Mouse (Mus musculus): ENCODE results near the gene D630023F18Rik. TPM values are rescaled to one million over a fixed set of nuclear protein-coding genes. Genes with fewer than 3 reads are reported as not detected.

The D630023F18Rik gene
- under 1 TPM; 0.24 to 0.36 TPM for total RNA-seq (2021)
- long read RNA-seq, experiment 1, result 0 reads
- long read RNA-seq, experiment 2, partial matches to known transcripts, result 0 of 2 reads
- long read RNA-seq, experiment 2, other reads (novel, unspliced or antisense), result 2 of 2 reads

DNA sequence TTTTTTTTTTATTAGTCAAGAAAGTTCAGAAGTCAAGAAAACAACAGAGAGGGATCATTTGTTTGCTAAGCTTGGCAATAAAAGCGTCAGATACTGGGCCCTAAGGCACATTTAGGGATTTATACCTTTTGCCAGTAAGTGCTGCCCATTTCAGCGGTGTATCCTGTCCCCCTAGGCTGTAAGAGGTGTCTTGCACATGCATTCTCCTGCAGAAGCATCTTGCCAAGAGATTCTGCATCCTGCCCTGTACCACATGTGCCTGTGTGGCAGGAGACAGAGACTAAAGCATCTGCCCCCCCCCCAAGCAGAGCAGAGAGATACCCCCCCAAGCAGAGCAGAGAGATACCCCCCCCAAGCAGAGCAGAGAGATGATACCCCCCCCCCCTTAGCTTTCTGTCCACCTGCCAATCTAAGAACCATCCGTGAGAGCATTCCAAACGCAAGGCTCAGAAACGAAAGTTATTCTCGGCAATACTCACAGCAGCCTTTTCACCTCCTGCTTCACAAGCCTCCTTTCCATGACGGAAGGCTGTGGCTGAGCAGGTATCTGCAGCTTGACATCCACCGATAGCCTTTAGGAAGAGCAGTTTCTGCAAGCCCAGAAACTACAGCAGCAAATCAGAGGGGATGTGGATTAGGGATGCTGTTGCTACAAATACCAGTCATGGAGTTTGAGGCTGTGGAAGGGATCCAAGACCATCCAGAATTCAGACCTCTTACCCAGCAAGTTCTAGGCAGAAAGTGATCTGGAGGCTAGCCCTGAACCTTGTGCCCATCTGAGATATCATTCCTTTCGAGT lies at the start of gene D630023F18Rik:
Gene D630023F18Rik (minus strand): TSS at position 641 of the 799 bp plus-strand sequence.
- DNase-seq, result no peak

DNA sequence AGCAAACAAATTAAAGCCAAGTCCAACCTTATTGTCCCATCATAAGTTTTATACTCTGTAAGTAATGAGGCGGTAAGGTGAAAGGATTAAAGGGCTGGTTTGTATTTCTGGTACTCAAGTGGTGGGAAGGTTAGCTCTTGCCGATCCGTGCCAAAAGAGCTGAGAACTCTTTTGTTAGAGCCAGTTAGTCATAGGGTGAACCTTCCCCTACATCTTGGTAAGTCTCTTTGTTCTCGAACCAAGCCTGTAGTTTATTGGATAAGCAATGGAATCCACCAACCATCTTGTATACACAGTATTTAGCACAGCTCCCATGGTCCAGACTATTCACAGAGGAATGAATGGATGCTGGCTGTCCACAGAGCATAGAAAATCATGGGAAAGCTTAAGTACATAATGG lies 48.6 kb upstream of the D630023F18Rik start:
- no peak for DNase-seq

DNA sequence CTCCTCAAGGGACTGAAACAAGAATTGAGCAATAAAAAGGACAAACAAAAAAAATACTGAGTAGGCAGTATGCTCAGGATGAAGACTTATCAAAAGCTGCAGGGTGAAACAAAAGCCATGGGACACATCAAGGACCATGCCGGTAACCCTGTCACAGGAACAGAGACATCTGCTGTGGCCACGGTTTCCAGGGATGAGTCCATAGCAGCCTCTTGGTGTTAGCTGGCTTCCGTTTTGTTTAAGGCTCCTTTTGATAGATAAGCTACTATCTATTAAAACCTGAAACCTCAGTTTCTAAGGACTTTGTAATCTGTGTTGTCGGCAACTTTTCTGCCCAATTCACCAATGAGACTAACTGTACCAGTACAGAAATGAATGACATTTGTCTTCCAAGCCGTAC lies 46.9 kb upstream of the D630023F18Rik start:
- no peak for DNase-seq

DNA sequence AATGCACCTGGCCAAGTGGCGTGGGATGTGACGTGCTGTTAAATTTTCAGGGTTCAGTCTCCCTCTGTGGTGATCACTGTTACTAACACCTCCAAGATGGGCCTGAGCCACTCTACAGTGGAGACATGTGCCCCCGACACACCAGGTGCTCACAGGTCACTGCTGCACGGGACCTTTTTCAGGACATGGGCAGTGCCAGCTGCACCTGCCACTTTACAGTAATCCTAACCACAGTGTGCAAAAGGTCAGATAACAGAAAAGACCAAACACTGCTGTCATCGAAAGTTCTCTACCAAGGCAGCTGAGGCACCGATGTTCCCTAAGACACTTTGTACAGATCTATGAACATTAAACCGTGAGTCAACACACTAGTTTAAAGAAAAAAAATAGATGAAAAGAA lies 46.5 kb upstream of the D630023F18Rik start:
- DNase-seq, result no peak

DNA sequence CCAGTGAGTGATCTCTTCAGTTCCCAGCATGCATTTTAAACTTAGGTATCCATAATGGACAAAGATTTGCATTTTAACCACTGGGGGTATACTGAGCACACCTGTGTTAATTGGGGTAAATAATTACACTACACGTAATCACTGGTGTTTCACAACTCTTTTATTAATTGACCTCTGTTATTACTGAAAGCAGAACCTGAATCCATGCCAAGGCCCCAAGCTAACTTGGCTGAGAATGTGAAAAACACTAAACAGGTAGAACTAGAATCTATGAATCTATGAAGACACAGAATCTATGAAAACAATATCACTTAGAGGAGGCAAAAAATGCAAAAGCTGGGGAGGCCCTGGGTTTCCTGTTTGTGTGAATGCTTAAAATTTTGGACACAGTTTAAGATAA lies 44.5 kb upstream of the D630023F18Rik start:
- no peak for DNase-seq

DNA sequence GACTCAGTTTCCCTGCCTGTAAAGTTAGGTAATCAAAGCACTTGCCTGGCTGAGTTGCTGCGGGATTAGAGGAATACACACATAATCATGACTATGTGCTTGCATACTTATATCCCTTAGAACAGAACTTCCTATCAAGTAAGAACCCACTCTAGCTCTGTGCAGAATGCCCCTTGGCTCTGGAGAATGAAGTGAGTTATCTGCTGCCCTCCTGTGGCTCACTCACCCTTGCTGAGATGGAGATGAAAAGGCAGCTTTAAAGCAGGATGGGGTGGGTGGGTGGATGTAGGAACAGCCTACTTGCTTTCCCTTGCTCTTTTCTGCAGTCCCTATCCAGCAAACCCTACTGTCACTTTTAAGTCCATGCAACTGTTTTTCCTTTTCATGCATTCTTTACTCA lies 39.2 kb upstream of the D630023F18Rik start:
- no peak for DNase-seq

DNA sequence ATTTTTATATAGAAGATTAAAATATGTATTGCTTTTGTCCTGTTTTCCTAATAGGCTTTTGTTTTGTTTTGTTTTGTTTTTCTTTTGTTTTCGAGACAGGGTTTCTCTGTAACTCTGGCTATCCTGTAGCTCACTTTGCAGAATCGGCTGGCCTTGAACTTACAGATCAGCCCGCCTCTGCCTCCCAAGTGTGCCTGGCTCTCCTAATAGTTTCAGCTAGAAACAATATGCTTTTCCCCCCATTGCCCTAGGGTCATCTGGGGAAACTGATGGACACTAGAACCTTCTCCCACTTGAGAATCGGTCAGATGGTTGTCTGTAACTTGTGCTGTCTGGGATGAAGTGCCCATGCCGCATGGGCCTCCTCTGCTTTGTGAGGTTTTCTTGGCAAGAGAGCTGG lies 33.1 kb upstream of the D630023F18Rik start:
- DNase-seq, result no peak

DNA sequence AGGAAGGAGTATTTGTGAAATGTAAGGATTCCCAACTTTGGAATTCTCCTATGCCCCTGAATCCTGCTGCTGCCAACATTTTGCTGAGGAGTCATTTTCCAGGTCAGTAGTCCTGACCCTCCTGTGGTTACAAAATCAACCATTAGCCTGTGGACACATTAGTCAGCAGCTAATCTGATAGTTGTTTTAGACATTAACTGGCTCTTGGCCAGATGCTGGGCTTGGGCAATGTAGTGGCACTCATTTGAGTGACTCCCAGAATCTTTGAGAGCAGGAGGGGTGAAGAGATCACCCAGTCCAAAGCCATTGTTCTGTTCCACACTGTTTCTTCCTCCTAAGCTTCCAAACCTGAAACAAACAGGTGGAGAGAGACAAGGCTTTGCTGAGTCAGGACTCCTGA lies 31.8 kb upstream of the D630023F18Rik start:
- peak; percentile 81 for DNase-seq

DNA sequence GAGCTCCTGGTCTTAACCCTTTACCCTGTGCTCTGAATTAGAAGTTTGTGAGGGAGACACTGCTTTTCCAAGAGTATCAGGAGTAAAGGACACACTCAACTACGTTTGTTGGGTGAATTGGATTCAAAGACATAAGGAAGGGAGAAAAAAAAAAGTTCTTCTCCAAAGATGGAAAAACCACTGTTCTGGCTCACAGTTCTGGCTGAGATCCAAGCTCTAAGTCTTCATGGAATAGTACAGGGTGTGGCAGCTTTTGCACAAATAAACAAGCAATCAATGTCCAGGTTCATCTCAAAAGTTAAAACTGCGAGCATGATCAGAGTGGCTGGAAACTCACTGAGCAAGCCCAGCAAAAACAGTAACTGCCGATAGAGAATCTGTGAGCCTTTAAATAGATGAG lies 25.0 kb upstream of the D630023F18Rik start:
- DNase-seq, result no peak

DNA sequence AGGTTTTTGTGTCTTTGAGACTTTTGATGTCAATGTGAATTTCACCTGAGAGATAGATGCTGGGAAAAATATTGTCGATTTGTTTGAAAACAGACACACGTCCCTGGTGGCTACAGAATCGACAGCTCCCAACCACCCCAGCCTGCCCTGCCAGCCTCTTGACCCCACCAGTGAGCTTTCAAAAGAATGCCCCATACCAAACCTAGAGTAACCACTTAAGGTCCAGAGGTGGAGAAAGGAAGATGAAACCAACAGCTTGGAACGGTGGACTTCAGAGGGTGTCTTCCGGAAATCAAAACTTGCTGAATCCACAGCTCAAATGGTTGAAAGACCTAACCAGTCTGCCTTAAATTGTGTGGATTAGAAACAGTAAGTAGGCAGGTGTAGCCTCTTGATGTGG lies 24.3 kb upstream of the D630023F18Rik start:
- no peak for DNase-seq

DNA sequence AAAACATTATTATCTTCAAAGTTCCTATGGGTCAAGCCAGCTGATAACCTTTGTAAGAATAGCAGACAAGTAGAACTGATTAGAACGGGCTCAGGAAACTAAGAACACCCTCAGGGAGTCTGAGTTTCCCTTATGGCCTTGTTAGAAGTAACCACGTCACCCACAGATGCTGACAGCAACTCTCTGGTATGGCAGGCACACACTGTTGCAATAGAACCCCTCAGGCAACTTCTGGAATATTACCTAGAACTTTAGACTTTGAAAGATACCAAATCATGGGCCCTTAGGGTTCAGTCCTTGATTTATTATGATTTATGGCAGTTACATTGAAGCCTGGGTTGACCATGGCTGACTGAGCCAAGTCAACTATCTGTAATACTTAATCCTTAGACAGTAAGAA lies 23.6 kb upstream of the D630023F18Rik start:
- no peak for DNase-seq

DNA sequence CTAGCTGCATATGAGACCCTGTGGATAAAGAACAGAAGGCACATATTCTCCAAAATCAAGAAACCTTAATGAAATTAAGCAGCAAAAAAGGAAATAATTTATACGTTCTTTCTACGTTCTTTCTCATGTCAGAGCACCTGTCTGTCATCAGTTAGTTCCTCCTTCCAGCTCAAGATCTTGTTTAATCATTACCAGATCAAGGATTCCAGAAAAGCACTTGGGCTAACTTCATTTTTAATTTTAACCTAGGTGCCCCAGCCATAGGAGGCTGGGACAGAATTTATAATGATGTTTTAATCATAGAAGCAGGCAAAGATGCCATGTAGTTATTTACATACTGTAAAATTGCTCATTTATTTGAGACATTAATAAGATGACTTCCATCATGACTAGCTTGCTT lies 21.8 kb upstream of the D630023F18Rik start:
- DNase-seq, result no peak

DNA sequence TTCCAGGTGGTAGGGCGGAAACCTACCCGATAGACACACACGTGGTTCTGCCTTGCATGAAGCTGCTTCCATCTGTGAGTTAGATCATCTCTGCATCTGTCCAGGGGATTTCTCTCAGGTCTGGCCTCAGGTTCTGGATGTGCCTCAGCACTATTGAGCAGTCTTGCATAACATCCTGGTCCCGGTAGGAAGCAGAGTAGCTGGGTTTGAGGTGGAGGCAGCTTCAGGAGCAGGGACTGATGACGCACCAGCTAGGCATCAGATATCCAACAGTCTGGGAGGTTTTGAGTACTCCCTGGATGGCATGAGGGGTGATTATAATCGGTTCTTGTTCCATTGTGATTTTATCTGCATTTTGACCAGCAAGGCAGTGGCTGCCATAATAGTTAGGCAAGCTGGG lies 14.5 kb upstream of the D630023F18Rik start:
- DNase-seq, result no peak

DNA sequence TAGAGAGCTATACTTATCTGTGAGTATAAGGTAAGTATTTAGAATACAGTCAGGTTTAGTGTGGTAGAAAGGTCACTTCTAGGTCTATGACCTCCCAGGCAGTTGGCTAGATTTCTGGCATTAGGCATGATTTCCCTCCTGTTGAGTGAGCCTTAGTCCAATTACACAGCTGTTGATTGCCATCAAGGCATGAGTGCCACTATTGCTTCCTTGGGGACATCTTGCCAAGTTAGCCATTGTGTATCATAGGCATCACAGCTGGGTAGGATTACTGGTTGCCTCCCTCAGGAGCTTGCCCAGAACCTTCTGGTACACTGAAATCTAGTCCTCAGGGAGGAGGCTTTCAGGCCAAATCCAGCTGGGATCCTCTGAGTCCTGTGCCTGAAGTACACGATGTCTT lies 9.8 kb upstream of the D630023F18Rik start:
- DNase-seq, result no peak

DNA sequence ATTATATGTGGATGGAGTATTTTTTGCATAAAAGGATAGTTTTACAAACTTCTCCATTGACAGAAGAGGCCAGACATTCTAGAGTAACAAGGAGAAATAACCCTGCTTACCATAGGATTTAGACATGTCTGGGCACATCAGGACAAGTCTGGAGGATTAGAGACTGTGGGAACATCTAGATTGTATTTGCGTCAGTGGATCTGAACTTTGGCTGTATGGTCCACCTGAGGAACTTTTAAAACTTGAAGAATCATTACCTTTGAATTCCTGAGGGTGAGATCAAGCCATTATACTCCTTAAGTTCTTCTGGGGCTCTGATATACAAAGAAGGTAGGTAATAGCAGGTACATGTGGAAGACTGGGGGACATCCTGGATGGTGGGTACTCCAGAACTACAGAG lies 8.7 kb upstream of the D630023F18Rik start:
- no peak for DNase-seq

DNA sequence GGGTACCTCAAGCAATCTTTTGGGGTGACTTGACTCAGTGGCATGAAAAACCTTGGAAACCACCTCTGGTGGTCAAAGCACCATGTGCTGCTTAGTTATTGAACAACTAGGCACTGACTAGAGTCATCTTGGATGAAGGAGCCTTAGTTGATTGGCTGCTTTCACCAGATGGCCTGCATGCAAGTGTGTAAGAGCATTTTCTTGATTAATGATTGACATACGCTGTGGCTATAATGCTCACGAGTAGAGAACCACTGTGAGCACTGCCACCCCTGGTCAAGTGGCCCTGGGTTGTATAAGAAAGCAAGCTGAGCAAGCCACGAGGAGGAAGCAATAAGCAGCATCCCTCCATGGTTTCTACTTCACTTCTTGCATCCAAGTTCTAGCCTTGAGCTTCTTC lies 7.2 kb upstream of the D630023F18Rik start:
- DNase-seq, result no peak

DNA sequence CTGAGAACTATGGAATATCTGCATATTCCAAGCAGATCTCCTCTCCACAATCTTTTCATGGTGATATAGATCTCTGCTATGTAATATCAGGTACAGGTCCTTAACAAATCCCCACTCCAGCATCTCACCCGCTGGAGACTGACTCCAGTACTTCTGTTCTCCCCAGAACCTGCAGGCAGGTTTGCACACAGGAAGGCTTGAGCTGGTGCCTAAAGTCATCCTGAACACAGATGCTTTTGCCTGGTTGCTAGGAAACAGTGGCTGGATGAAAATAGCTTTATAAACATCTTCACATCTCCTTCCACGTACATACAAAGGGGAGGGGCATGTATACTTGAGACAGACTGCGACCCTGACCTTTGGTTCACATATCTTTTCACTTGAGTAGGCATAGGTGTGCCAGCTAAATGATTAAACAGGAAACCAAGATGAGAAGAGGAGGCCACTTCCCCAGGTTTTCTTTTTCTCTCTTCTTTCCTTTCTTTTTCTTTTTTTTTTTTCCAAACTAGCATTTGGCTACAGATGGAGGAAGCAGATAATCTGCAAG lies 6.7 kb upstream of the D630023F18Rik start:
- DNase-seq, result no peak

DNA sequence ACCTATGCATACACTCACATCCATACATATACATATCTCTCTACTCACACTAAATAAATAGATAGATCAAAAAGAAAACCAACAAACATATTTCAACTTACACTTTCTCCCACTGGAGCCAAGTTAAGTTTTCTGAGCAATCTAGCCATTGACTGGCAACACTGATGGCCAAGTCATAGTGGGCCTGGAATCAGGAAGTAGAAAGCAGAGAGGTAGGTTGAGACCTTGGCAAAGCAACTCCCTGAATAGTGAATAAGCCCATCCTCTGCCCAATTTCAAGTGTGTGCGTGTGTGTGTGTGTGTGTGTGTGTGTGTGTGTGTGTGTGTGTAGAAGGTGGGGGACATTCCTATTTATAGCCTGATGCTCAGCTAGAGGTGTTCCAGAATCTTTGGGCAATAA lies 3.6 kb downstream of the D630023F18Rik start, which contains the start of gene Gm28845:
Gene Gm28845 (minus strand): TSS at position 121 of the 400 bp plus-strand sequence.
- no peak for DNase-seq

DNA sequence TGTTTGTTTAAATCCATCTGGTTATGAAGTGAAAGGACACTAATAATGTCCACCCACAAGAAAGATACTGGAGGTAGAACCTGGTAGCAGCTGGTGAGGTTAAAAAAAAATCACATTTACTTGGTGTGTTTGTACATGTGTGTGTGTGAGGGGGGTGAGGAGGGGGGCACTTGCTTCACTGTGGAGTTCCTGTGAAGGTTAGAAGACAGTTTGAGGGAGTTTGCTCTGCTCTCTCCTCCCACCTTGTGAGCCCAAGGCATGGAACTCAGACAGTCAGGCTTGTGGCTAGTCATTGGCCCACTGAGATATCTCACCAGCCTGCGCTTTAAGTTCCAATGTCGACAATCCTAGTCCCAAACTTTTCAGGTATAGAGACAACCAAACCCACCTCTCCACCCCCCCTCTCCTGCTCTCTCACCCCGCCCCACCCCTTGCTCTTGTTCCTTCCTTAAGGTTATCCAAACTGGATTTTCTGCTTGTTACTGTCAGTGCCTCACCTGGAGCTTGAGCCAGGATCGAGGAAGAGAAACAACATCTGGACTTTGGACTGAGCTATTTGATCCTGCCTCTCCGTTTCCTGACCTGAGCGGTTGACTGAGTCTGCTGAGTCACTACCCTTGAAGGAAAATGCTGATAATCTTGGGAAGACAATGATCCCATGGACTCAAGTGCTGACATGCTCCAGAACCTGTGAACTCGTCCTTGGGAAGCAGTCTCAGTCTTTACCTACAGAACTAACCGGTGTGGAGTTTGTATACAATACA lies 4.7 kb downstream of the D630023F18Rik start:
- DNase-seq, result no peak

DNA sequence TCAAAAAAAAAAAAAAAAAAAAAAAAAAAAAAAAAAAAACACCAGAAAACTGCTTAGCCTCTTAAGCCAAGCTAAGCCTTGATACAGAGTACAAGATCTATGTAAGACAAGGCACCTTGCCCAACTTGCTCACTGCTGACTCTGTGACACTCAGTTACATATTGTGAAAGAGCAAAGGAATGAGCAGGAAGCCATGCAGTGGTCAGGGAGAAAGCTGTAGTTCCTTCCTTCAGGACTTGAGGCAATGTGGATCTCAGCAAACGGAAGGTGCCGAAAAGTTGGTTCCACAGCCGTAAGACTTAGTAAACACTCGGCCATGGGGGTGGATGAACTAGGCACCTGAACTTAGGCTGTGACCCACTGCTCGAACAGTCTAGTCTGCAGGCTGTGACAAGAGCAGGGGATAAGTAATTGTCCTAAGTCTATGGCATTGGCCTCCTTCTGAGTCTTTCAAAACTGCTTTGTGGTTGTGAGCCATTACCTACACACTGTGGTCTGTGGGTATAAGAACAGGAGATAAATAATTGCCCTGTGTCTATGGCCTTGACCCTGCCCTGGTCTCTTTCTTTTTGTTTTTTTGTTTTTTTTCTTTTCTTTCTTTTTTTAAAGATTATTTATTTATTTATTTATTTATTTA lies 9.4 kb downstream of the D630023F18Rik start:
- DNase-seq, result peak; percentile 43

DNA sequence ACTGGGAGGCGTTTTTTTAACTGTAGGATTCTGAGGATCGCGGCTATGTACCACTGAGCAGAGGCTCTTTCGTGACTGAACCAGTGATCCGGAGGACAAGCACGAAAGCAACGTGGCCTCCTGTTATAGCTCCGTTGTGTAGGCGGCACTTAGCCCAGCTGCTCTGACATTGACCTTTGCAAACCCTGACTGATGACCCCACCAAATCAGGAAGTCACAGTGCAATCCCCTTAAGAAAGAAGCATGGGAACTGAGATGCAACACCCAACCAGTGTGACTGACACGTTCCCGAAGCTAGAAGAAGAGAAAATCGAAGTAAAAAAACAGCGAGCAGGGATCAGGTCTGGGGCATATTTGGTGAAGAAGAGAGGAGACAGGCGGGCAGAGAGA lies 10.2 kb downstream of the D630023F18Rik start:
- peak; percentile 28 for DNase-seq

DNA sequence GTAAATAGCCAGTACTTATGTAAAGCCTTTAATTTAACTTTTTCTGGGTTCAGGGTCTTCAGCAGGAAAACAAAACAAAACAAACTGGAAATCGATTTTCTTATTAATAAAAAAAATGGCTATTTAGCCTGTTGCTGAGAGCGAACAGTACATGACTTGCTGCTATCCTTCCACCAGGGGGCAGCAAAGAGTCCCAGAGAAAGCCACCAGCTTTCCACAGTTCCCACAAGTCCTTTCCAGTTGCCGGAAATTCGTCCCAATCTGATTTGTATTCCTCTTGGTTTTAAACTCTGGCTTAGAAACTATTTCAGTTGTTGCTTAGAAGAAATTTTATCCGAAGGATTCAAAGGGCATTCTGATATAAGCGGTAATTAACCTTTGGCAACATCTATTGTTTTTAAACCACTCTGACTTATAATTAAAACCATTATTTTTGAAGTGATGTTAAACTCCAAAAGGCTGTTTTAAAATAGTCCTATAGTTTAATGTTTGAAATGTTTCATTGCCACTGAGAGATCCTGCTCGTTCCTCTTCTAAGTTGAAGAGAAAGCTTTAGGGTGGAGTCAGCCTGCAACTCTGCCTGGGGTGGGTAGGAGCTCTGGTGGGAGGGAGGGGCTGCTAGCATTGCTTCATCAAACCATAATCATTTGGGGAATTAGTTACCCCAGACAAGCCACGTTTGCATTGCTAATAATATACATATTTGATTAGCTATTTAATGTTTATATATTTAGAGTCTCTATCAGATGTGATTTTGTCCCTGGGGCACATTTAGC lies 10.8 kb downstream of the D630023F18Rik start:
- peak; percentile 86 for DNase-seq

Data from adrenal gland, postnatal 10 days (tissue).